Mouse (Mus musculus) cerebellum, adult 11-12 months (tissue): ENCODE measurements around the gene Creb1.
"Not testable (repeated sequence)": the region's sequence is repeated elsewhere in the genome, so short reads cannot be mapped to it uniquely, and the experiment has no call there.

ENCODE experiments used
- DNase-seq: peaks from one replicate; pipeline ENCODE4 v3.0.0; 2022

Gene Creb1

GRCm38 (mm10) chr1:64623558-64624435, 91.4 kb downstream of the Creb1 start:
- no peak for DNase-seq

- no peak for DNase-seq
Observed at GRCm38 (mm10) chr1:64625214-64625613, 92.8 kb downstream of the Creb1 start.

GRCm38 (mm10) chr1:64631526-64631925, 99.1 kb downstream of the Creb1 start:
- no peak for DNase-seq

GRCm38 (mm10) chr1:64633237-64633636, 100.8 kb downstream of the Creb1 start:
- DNase-seq: no peak

GRCm38 (mm10) chr1:64635624-64636023, 103.2 kb downstream of the Creb1 start:
- no peak for DNase-seq

- DNase-seq: no peak
Observed at GRCm38 (mm10) chr1:64639279-64639678, 106.8 kb downstream of the Creb1 start.

GRCm38 (mm10) chr1:64641069-64641468, 108.6 kb downstream of the Creb1 start:
- no peak for DNase-seq

GRCm38 (mm10) chr1:64642541-64642940, 110.1 kb downstream of the Creb1 start:
- not testable (repeated sequence) for DNase-seq

GRCm38 (mm10) chr1:64644513-64644912, 112.1 kb downstream of the Creb1 start:
- DNase-seq: no peak

GRCm38 (mm10) chr1:64649362-64650124, 117.1 kb downstream of the Creb1 start:
- no peak for DNase-seq

GRCm38 (mm10) chr1:64653701-64654100, 121.3 kb downstream of the Creb1 start:
- no peak for DNase-seq
